Mouse (Mus musculus): ENCODE results near the gene Rpp30.
A peak's percentile ranks its signal among the peaks of the same experiment; 100 is the strongest.

Gene Rpp30

GRCm38 (mm10) chr19:36083262-36084225, at the start of gene Rpp30:
Gene Rpp30, plus strand, starts transcription at chr19:36083716.
- peak; percentile 89 for DNase-seq (ENCODE audit: low spot score)

GRCm38 (mm10) chr19:36046046-36046445, 37.5 kb upstream of the Rpp30 start:
- no peak for DNase-seq (ENCODE audit: low spot score)

- DNase-seq (ENCODE audit: low spot score) = no peak
Observed at GRCm38 (mm10) chr19:36056502-36057221, 26.9 kb upstream of the Rpp30 start.

GRCm38 (mm10) chr19:36057231-36057811, 26.2 kb upstream of the Rpp30 start, which contains the start of gene Htr7:
Gene Htr7, minus strand, starts transcription at chr19:36057507.
- DNase-seq (ENCODE audit: low spot score) = no peak

- no peak for DNase-seq (ENCODE audit: low spot score)
Observed at GRCm38 (mm10) chr19:36062801-36063529, 20.6 kb upstream of the Rpp30 start.

GRCm38 (mm10) chr19:36082606-36083261, 782 bp upstream of the Rpp30 start:
- peak; percentile 53 for DNase-seq (ENCODE audit: low spot score)

GRCm38 (mm10) chr19:36090781-36091180, 7.3 kb downstream of the Rpp30 start:
- DNase-seq (ENCODE audit: low spot score) = no peak

GRCm38 (mm10) chr19:36097194-36097593, 13.7 kb downstream of the Rpp30 start:
- no peak for DNase-seq (ENCODE audit: low spot score)

GRCm38 (mm10) chr19:36098265-36098664, 14.7 kb downstream of the Rpp30 start:
- no peak for DNase-seq (ENCODE audit: low spot score)

- no peak for DNase-seq (ENCODE audit: low spot score)
Observed at GRCm38 (mm10) chr19:36098916-36099315, 15.4 kb downstream of the Rpp30 start.

GRCm38 (mm10) chr19:36103909-36104308, 20.4 kb downstream of the Rpp30 start:
- DNase-seq (ENCODE audit: low spot score) = no peak

- no peak for DNase-seq (ENCODE audit: low spot score)
Observed at GRCm38 (mm10) chr19:36109318-36109944, 25.9 kb downstream of the Rpp30 start.

- DNase-seq (ENCODE audit: low spot score) = no peak
Observed at GRCm38 (mm10) chr19:36110465-36110864, 26.9 kb downstream of the Rpp30 start.

GRCm38 (mm10) chr19:36111054-36111895, 27.8 kb downstream of the Rpp30 start:
- DNase-seq (ENCODE audit: low spot score) = no peak

GRCm38 (mm10) chr19:36112007-36112406, 28.5 kb downstream of the Rpp30 start:
- DNase-seq (ENCODE audit: low spot score) = no peak

GRCm38 (mm10) chr19:36116185-36116584, 32.7 kb downstream of the Rpp30 start:
- no peak for DNase-seq (ENCODE audit: low spot score)

GRCm38 (mm10) chr19:36119219-36119618, 35.7 kb downstream of the Rpp30 start:
- DNase-seq (ENCODE audit: low spot score) = no peak

GRCm38 (mm10) chr19:36119783-36120471, 36.4 kb downstream of the Rpp30 start, which contains the start of gene Ankrd1:
Gene Ankrd1, minus strand, starts transcription at chr19:36120099.
- DNase-seq (ENCODE audit: low spot score) = no peak

GRCm38 (mm10) chr19:36124203-36124602, 40.7 kb downstream of the Rpp30 start:
- DNase-seq (ENCODE audit: low spot score) = no peak
